Mouse (Mus musculus): ENCODE results near the gene Cep126. TPM values are rescaled to one million over a fixed set of nuclear protein-coding genes. Genes with fewer than 3 reads are reported as not detected.

Gene Cep126
- polyA plus RNA-seq, 2 experiments = 1.6 to 5.8 TPM

GRCm38 (mm10) chr9:8133586-8134115 lies 443 bp downstream of the Cep126 start:
- 3% methylated on average over 21 of the region's 22 CpGs for WGBS
- TF ChIP-seq POLR2A (IDR thresholded peaks at IDR 0.05; ENCODE audit: borderline replicate concordance, extremely low read depth, insufficient read depth, insufficient read length) = no peak
- Histone ChIP-seq H3K9me3 (ENCODE audit: control insufficient read depth, low read length) (no peaks in the 10 kb centered on the region), H3K4me1 (ENCODE audit: control insufficient read depth, insufficient read depth, low read length) (0 out of 2 replicates have a peak, but pooled peaks cover 2% of the 10 kb centered on the region), H3K27ac (replicated peaks; ENCODE audit: low read depth, low read length) (no peak overlapping the region), H3K36me3 (ENCODE audit: control insufficient read depth, insufficient read depth, low read length) (no peaks in the 10 kb centered on the region), H3K27me3 (ENCODE audit: control insufficient read depth, insufficient read depth, low read length) (no peaks in the 10 kb centered on the region), H3K9ac (ENCODE audit: low read depth, low read length, severe bottlenecking) (peak overlapping the region; percentile 59), H3K4me2 (replicated peaks; ENCODE audit: low read depth, low read length, severe bottlenecking) (peak overlapping the region; percentile 62), H3K4me3 (replicated peaks; ENCODE audit: low read length) (peak overlapping the region; percentile 80)
- DNase-seq (ENCODE audit: low spot score) (peak; percentile 49), ATAC-seq (ENCODE audit: low FRiP score, low read depth) (peak; percentile 13; the same call in 1 of the 2 replicates)

- H3K4me3 ChIP-seq (replicated peaks; ENCODE audit: low read length) = no peak overlapping the region
- H3K4me1 ChIP-seq (ENCODE audit: control insufficient read depth, insufficient read depth, low read length) = no peaks in the 10 kb centered on the region
- ATAC-seq (ENCODE audit: low FRiP score, low read depth) (no peak), DNase-seq (ENCODE audit: low spot score) (no peak)
- H3K27me3 ChIP-seq (ENCODE audit: control insufficient read depth, insufficient read depth, low read length) = no peaks in the 10 kb centered on the region
- no peak for TF ChIP-seq POLR2A (IDR thresholded peaks at IDR 0.05; ENCODE audit: borderline replicate concordance, extremely low read depth, insufficient read depth, insufficient read length)
- H3K9me3 ChIP-seq (ENCODE audit: control insufficient read depth, low read length) = no peaks in the 10 kb centered on the region
- peaks cover 5% of the 10 kb centered on the region; the same call in 1 of the 2 replicates for H3K36me3 ChIP-seq (ENCODE audit: control insufficient read depth, insufficient read depth, low read length)
- no peak overlapping the region for H3K4me2 ChIP-seq (replicated peaks; ENCODE audit: low read depth, low read length, severe bottlenecking)
- no peak overlapping the region for H3K9ac ChIP-seq (ENCODE audit: low read depth, low read length, severe bottlenecking)
- no peak overlapping the region for H3K27ac ChIP-seq (replicated peaks; ENCODE audit: low read depth, low read length)
- 84% methylated on average over 8 of the region's 8 CpGs for WGBS
These were observed 10.6 kb downstream of the Cep126 start for GRCm38 (mm10) chr9:8123495-8123894.

GRCm38 (mm10) chr9:8114516-8114915 lies 19.6 kb downstream of the Cep126 start:
- no peak overlapping the region for H3K9ac ChIP-seq (ENCODE audit: low read depth, low read length, severe bottlenecking)
- H3K9me3 ChIP-seq (ENCODE audit: control insufficient read depth, low read length) = no peaks in the 10 kb centered on the region
- 90% methylated on average over 5 of the region's 5 CpGs for WGBS
- peaks cover 5% of the 10 kb centered on the region; the same call in 1 of the 2 replicates for H3K36me3 ChIP-seq (ENCODE audit: control insufficient read depth, insufficient read depth, low read length)
- H3K4me2 ChIP-seq (replicated peaks; ENCODE audit: low read depth, low read length, severe bottlenecking) = no peak overlapping the region
- no peak overlapping the region for H3K4me3 ChIP-seq (replicated peaks; ENCODE audit: low read length)
- no peaks in the 10 kb centered on the region for H3K4me1 ChIP-seq (ENCODE audit: control insufficient read depth, insufficient read depth, low read length)
- ATAC-seq (ENCODE audit: low FRiP score, low read depth) (no peak), DNase-seq (ENCODE audit: low spot score) (no peak)
- no peaks in the 10 kb centered on the region for H3K27me3 ChIP-seq (ENCODE audit: control insufficient read depth, insufficient read depth, low read length)
- no peak overlapping the region for H3K27ac ChIP-seq (replicated peaks; ENCODE audit: low read depth, low read length)
- TF ChIP-seq POLR2A (IDR thresholded peaks at IDR 0.05; ENCODE audit: borderline replicate concordance, extremely low read depth, insufficient read depth, insufficient read length) = no peak

- no peak for DNase-seq (ENCODE audit: low spot score)
- Histone ChIP-seq H3K9me3 (ENCODE audit: control insufficient read depth, low read length) (no peaks in the 10 kb centered on the region), H3K27me3 (ENCODE audit: control insufficient read depth, insufficient read depth, low read length) (no peaks in the 10 kb centered on the region), H3K4me1 (ENCODE audit: control insufficient read depth, insufficient read depth, low read length) (no peaks in the 10 kb centered on the region), H3K9ac (ENCODE audit: low read depth, low read length, severe bottlenecking) (no peak overlapping the region), H3K4me2 (replicated peaks; ENCODE audit: low read depth, low read length, severe bottlenecking) (no peak overlapping the region), H3K27ac (replicated peaks; ENCODE audit: low read depth, low read length) (no peak overlapping the region), H3K4me3 (replicated peaks; ENCODE audit: low read length) (no peak overlapping the region), H3K36me3 (ENCODE audit: control insufficient read depth, insufficient read depth, low read length) (no peaks in the 10 kb centered on the region)
- WGBS = 85% methylated on average over 4 of the region's 4 CpGs
- TF ChIP-seq POLR2A (IDR thresholded peaks at IDR 0.05; ENCODE audit: borderline replicate concordance, extremely low read depth, insufficient read depth, insufficient read length) = no peak
- ATAC-seq (ENCODE audit: low FRiP score, low read depth) = no peak
These were observed 31.0 kb downstream of the Cep126 start for GRCm38 (mm10) chr9:8103050-8103449.

- 77% methylated on average over 6 of the region's 6 CpGs for WGBS
- no peak for DNase-seq (ENCODE audit: low spot score)
- TF ChIP-seq POLR2A (IDR thresholded peaks at IDR 0.05; ENCODE audit: borderline replicate concordance, extremely low read depth, insufficient read depth, insufficient read length) = no peak
- no peak overlapping the region for H3K27ac ChIP-seq (replicated peaks; ENCODE audit: low read depth, low read length)
- H3K27me3 ChIP-seq (ENCODE audit: control insufficient read depth, insufficient read depth, low read length) = no peaks in the 10 kb centered on the region
- no peak overlapping the region for H3K9ac ChIP-seq (ENCODE audit: low read depth, low read length, severe bottlenecking)
- H3K36me3 ChIP-seq (ENCODE audit: control insufficient read depth, insufficient read depth, low read length) = no peaks in the 10 kb centered on the region
- no peaks in the 10 kb centered on the region for H3K9me3 ChIP-seq (ENCODE audit: control insufficient read depth, low read length)
- no peak for ATAC-seq (ENCODE audit: low FRiP score, low read depth)
- H3K4me1 ChIP-seq (ENCODE audit: control insufficient read depth, insufficient read depth, low read length) = no peaks in the 10 kb centered on the region
- no peak overlapping the region for H3K4me3 ChIP-seq (replicated peaks; ENCODE audit: low read length)
- H3K4me2 ChIP-seq (replicated peaks; ENCODE audit: low read depth, low read length, severe bottlenecking) = no peak overlapping the region
These were observed 33.1 kb downstream of the Cep126 start for GRCm38 (mm10) chr9:8100962-8101361.
